Mouse (Mus musculus): ENCODE data around the gene Eif2s3x.

DNA sequence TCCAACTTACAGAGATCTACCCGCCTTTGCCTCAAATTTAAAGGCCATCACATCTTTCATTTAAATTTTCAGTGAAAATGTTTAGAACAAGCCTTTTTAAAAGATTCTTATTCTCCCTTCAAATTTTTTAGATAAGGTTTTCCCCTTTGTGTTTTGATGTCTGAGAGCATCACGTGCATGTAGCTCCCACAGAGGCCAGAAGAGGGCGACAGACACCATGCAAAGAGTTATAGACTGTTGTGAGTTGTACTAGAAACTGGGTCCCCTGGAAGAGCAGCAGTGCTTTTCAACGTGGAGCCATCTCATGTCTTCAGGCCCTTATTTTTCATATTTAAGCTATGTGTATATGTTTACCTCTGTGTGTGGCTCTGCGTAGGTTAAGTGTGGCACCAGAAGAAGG lies 14.9 kb downstream of the Eif2s3x start:
- no peak for TF ChIP-seq GATA1 (IDR thresholded peaks at IDR 0.05; ENCODE audit: low read length)
- TF ChIP-seq TAL1 (IDR thresholded peaks at IDR 0.05; ENCODE audit: low read length): no peak

All from erythroblast, embryonic 14.5 days (primary cell).